Mouse (Mus musculus): ENCODE data around the gene Gm11562. TPM values are rescaled to one million over a fixed set of nuclear protein-coding genes. Genes with fewer than 3 reads are reported as not detected.

The Gm11562 gene
- polyA plus RNA-seq, 1 experiment from 2014 or later: not detected

GRCm38 (mm10) chr11:99574106-99574505 lies 46.1 kb downstream of the Gm11562 start:
- peak overlapping the region; percentile 45 for H3K4me2 ChIP-seq (ENCODE audit: low read length)
- H3K9ac ChIP-seq (replicated peaks; ENCODE audit: low read length): 0 out of 2 replicates have a peak overlapping the region, but pooled peaks have one; percentile 21
- H3K4me3 ChIP-seq (replicated peaks; ENCODE audit: low read depth, low read length): no peak overlapping the region
- no peaks in the 10 kb centered on the region for H3K27me3 ChIP-seq (ENCODE audit: control insufficient read depth, insufficient read depth, low read length)
- 2% methylated on average over 7 of the region's 7 CpGs for WGBS
- H3K4me1 ChIP-seq (ENCODE audit: control insufficient read depth, insufficient read depth, low read length): no peaks in the 10 kb centered on the region
- ATAC-seq (ENCODE audit: low FRiP score, low TSS enrichment) (no peak; the same call in 1 of the 2 replicates), DNase-seq (peak; percentile 89)
- no peaks in the 10 kb centered on the region for H3K9me3 ChIP-seq (ENCODE audit: control insufficient read depth, low read length)
- H3K27ac ChIP-seq (replicated peaks; ENCODE audit: low read depth, low read length): no peak overlapping the region
- H3K36me3 ChIP-seq (ENCODE audit: control insufficient read depth, insufficient read depth, low read length): no peaks in the 10 kb centered on the region

- DNase-seq (peak; percentile 2), ATAC-seq (ENCODE audit: low FRiP score, low TSS enrichment) (no peak)
- no peaks in the 10 kb centered on the region for H3K4me1 ChIP-seq (ENCODE audit: control insufficient read depth, insufficient read depth, low read length)
- no peaks in the 10 kb centered on the region for H3K36me3 ChIP-seq (ENCODE audit: control insufficient read depth, insufficient read depth, low read length)
- H3K4me3 ChIP-seq (replicated peaks; ENCODE audit: low read depth, low read length): no peak overlapping the region
- H3K4me2 ChIP-seq (ENCODE audit: low read length): no peak overlapping the region
- H3K9ac ChIP-seq (replicated peaks; ENCODE audit: low read length): no peak overlapping the region
- no peak overlapping the region for H3K27ac ChIP-seq (replicated peaks; ENCODE audit: low read depth, low read length)
- 4% methylated on average over 4 of the region's 4 CpGs for WGBS
- H3K27me3 ChIP-seq (ENCODE audit: control insufficient read depth, insufficient read depth, low read length): no peaks in the 10 kb centered on the region
- no peaks in the 10 kb centered on the region for H3K9me3 ChIP-seq (ENCODE audit: control insufficient read depth, low read length)
Measured at GRCm38 (mm10) chr11:99573164-99573563, 47.1 kb downstream of the Gm11562 start.

Other genes starting within 250 kb of the Gm11562 start
- gene Krt28, start 245.5 kb downstream of the Gm11562 start, polyA plus RNA-seq (2014; fragmentation: Nextera tagmentation; extraction: Ambion mirVana): 0.17 and 0.26 TPM in 2 replicates
- gene Krt10, start 231.1 kb downstream of the Gm11562 start, polyA plus RNA-seq (2014; fragmentation: Nextera tagmentation; extraction: Ambion mirVana): 33.8 and 37.9 TPM in 2 replicates
- not detected in 2 replicates for gene Krt12, start 198.2 kb downstream of the Gm11562 start, polyA plus RNA-seq (2014; fragmentation: Nextera tagmentation; extraction: Ambion mirVana)
- gene Krt20, start 182.3 kb downstream of the Gm11562 start, polyA plus RNA-seq (2014; fragmentation: Nextera tagmentation; extraction: Ambion mirVana): 0.11 TPM in 1 of 2 replicates, not detected in the other
- gene Krt23, start 127.3 kb downstream of the Gm11562 start, polyA plus RNA-seq (2014; fragmentation: Nextera tagmentation; extraction: Ambion mirVana): 0.39 TPM in 1 of 2 replicates, not detected in the other
- not detected in 2 replicates for gene Krt39, start 99.1 kb downstream of the Gm11562 start, polyA plus RNA-seq (2014; fragmentation: Nextera tagmentation; extraction: Ambion mirVana)
- not detected in 2 replicates for gene Krt40, start 77.3 kb downstream of the Gm11562 start, polyA plus RNA-seq (2014; fragmentation: Nextera tagmentation; extraction: Ambion mirVana)
- gene Krtap3-3, start 69.6 kb downstream of the Gm11562 start, polyA plus RNA-seq (2014; fragmentation: Nextera tagmentation; extraction: Ambion mirVana): not detected in 2 replicates
- not detected in 2 replicates for gene Krtap3-2, start 63.6 kb downstream of the Gm11562 start, polyA plus RNA-seq (2014; fragmentation: Nextera tagmentation; extraction: Ambion mirVana)
- not detected in 2 replicates for gene Gm11939, start 61.0 kb downstream of the Gm11562 start, polyA plus RNA-seq (2014; fragmentation: Nextera tagmentation; extraction: Ambion mirVana)
- not detected in 2 replicates for gene Krtap3-1, start 53.8 kb downstream of the Gm11562 start, polyA plus RNA-seq (2014; fragmentation: Nextera tagmentation; extraction: Ambion mirVana)
- gene Krtap1-5, start 39.4 kb downstream of the Gm11562 start, polyA plus RNA-seq (2014; fragmentation: Nextera tagmentation; extraction: Ambion mirVana): not detected in 2 replicates
- not detected in 2 replicates for gene Krtap1-4, start 36.8 kb downstream of the Gm11562 start, polyA plus RNA-seq (2014; fragmentation: Nextera tagmentation; extraction: Ambion mirVana)
- not detected in 2 replicates for gene Krtap1-3, start 29.1 kb downstream of the Gm11562 start, polyA plus RNA-seq (2014; fragmentation: Nextera tagmentation; extraction: Ambion mirVana)
- not detected in 2 replicates for gene Krtap9-3, start 22.3 kb downstream of the Gm11562 start, polyA plus RNA-seq (2014; fragmentation: Nextera tagmentation; extraction: Ambion mirVana)
- not detected in 2 replicates for gene Gm11938, start 17.1 kb downstream of the Gm11562 start, polyA plus RNA-seq (2014; fragmentation: Nextera tagmentation; extraction: Ambion mirVana)
- not detected in 2 replicates for gene Gm11937, start 10.2 kb downstream of the Gm11562 start, polyA plus RNA-seq (2014; fragmentation: Nextera tagmentation; extraction: Ambion mirVana)
- gene Krtap2-4, start 5.6 kb downstream of the Gm11562 start, polyA plus RNA-seq (2014; fragmentation: Nextera tagmentation; extraction: Ambion mirVana): not detected in 2 replicates
- gene Krtap4-1, start 7.8 kb upstream of the Gm11562 start, polyA plus RNA-seq (2014; fragmentation: Nextera tagmentation; extraction: Ambion mirVana): not detected in 2 replicates
- gene Krtap4-2, start 14.6 kb upstream of the Gm11562 start, polyA plus RNA-seq (2014; fragmentation: Nextera tagmentation; extraction: Ambion mirVana): not detected in 2 replicates
- not detected in 2 replicates for gene Krtap4-7, start 23.7 kb upstream of the Gm11562 start, polyA plus RNA-seq (2014; fragmentation: Nextera tagmentation; extraction: Ambion mirVana)
- gene Gm11555, start 29.8 kb upstream of the Gm11562 start, polyA plus RNA-seq (2014; fragmentation: Nextera tagmentation; extraction: Ambion mirVana): not detected in 2 replicates
- gene Gm11563, start 38.5 kb upstream of the Gm11562 start, polyA plus RNA-seq (2014; fragmentation: Nextera tagmentation; extraction: Ambion mirVana): not detected in 2 replicates
- gene Krtap4-6, start 45.5 kb upstream of the Gm11562 start, polyA plus RNA-seq (2014; fragmentation: Nextera tagmentation; extraction: Ambion mirVana): not detected in 2 replicates
- not detected in 2 replicates for gene Gm14190, start 70.3 kb upstream of the Gm11562 start, polyA plus RNA-seq (2014; fragmentation: Nextera tagmentation; extraction: Ambion mirVana)
- not detected in 2 replicates for gene Gm14180, start 113.9 kb upstream of the Gm11562 start, polyA plus RNA-seq (2014; fragmentation: Nextera tagmentation; extraction: Ambion mirVana)
- not detected in 2 replicates for gene Gm11595, start 152.5 kb upstream of the Gm11562 start, polyA plus RNA-seq (2014; fragmentation: Nextera tagmentation; extraction: Ambion mirVana)
- gene Krtap4-8, start 160.3 kb upstream of the Gm11562 start, polyA plus RNA-seq (2014; fragmentation: Nextera tagmentation; extraction: Ambion mirVana): not detected in 2 replicates
- not detected in 2 replicates for gene Krtap4-9, start 164.8 kb upstream of the Gm11562 start, polyA plus RNA-seq (2014; fragmentation: Nextera tagmentation; extraction: Ambion mirVana)
- not detected in 2 replicates for gene Gm11596, start 173.0 kb upstream of the Gm11562 start, polyA plus RNA-seq (2014; fragmentation: Nextera tagmentation; extraction: Ambion mirVana)
- not detected in 2 replicates for gene Gm11569, start 178.5 kb upstream of the Gm11562 start, polyA plus RNA-seq (2014; fragmentation: Nextera tagmentation; extraction: Ambion mirVana)
- not detected in 2 replicates for gene Gm11554, start 184.0 kb upstream of the Gm11562 start, polyA plus RNA-seq (2014; fragmentation: Nextera tagmentation; extraction: Ambion mirVana)
- not detected in 2 replicates for gene Krtap4-13, start 189.5 kb upstream of the Gm11562 start, polyA plus RNA-seq (2014; fragmentation: Nextera tagmentation; extraction: Ambion mirVana)
- not detected in 2 replicates for gene Gm11564, start 195.2 kb upstream of the Gm11562 start, polyA plus RNA-seq (2014; fragmentation: Nextera tagmentation; extraction: Ambion mirVana)
- gene 2300003K06Rik, start 217.6 kb upstream of the Gm11562 start, polyA plus RNA-seq (2014; fragmentation: Nextera tagmentation; extraction: Ambion mirVana): not detected in 2 replicates
- gene Krtap4-16, start 231.2 kb upstream of the Gm11562 start, polyA plus RNA-seq (2014; fragmentation: Nextera tagmentation; extraction: Ambion mirVana): not detected in 2 replicates
- not detected in 2 replicates for gene Gm11568, start 237.5 kb upstream of the Gm11562 start, polyA plus RNA-seq (2014; fragmentation: Nextera tagmentation; extraction: Ambion mirVana)
- gene Gm11559, start 244.0 kb upstream of the Gm11562 start, polyA plus RNA-seq (2014; fragmentation: Nextera tagmentation; extraction: Ambion mirVana): not detected in 2 replicates

All from midbrain, embryonic 14.5 days (tissue).